Comparison of ENCODE assay signal across 13 mouse cellular contexts in the genomic region with DNA sequence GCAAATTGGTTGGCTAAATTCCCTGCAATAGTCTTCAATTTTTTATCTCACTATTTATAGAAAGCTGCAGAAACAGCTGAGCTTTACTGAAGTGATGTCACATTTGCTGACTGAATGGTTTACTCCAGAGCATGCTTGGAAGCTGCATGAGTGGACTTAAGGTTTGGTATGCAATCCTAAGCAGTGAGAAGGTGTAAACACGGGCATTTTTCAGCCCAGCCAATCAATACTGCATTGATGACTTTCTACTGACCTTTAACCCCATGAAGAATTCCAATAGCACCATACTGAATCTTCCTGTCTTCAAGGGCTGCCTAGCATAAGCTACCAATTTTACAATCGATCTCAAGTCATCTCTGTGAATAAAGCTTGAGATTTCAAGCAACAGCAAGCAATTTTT.
DNase-seq lines count a peak whose midpoint lies in the region; ATAC-seq and TF ChIP-seq lines count a peak whose summit lies in the region.
"Had no signal": no experiment of that assay in that cellular context is flagged by ENCODE, and none has a peak within 500 bp of the region (broad histone marks: within the 10 kb centered on the region; RNA-seq: fewer than 3 reads in every experiment).

No protein-coding gene starts in this region.

- TF ChIP-seq CTCF in layer of hippocampus, adult 2 months (conservative IDR thresholded peaks at IDR 0.05) = no peak
- TF ChIP-seq CTCF in hindbrain, postnatal 0 days (IDR thresholded peaks at IDR 0.05; ENCODE audit: low read depth) = no peak
- no peak for TF ChIP-seq CTCF in heart, adult 2 months (IDR thresholded peaks at IDR 0.05)

- no peak for TF ChIP-seq EP300 in heart, adult 2 months (IDR thresholded peaks at IDR 0.05; ENCODE audit: insufficient read depth, low read depth, low read length)

- peak overlapping the region; percentile 85 for H3K27ac ChIP-seq in layer of hippocampus, adult 2 months
- H3K27ac ChIP-seq in forebrain, embryonic 13.5 days = peak overlapping the region; percentile 51
- H3K27ac ChIP-seq in hindbrain, postnatal 0 days = peak overlapping the region; percentile 79
- peak overlapping the region; percentile 90 for H3K27ac ChIP-seq in neural tube, embryonic 15.5 days (replicated peaks)
- no peak overlapping the region for H3K27ac ChIP-seq in heart, adult 2 months

- H3K27me3 ChIP-seq in forebrain, embryonic 13.5 days = peaks cover 21% of the 10 kb centered on the region
- H3K27me3 ChIP-seq in hindbrain, postnatal 0 days (ENCODE audit: insufficient read depth, low read length) = no peaks in the 10 kb centered on the region
- H3K27me3 ChIP-seq in neural tube, embryonic 15.5 days (replicated peaks) = no peaks in the 10 kb centered on the region
- no peaks in the 10 kb centered on the region for H3K27me3 ChIP-seq in heart, adult 2 months (ENCODE audit: control insufficient read depth, insufficient read depth, low read length)

- TF ChIP-seq POLR2A in heart, adult 2 months (IDR thresholded peaks at IDR 0.05; ENCODE audit: insufficient read depth, low read depth, low read length) = no peak

- H3K79me2 ChIP-seq in heart, adult 2 months (replicated peaks; ENCODE audit: control insufficient read depth, insufficient read depth, low read length) = no peaks in the 10 kb centered on the region

- no peak overlapping the region for H3K9ac ChIP-seq in forebrain, embryonic 13.5 days
- H3K9ac ChIP-seq in hindbrain, postnatal 0 days (replicated peaks; ENCODE audit: low read length) = no peak overlapping the region
- H3K9ac ChIP-seq in neural tube, embryonic 15.5 days (replicated peaks) = no peak overlapping the region
- no peak overlapping the region for H3K9ac ChIP-seq in heart, adult 2 months (ENCODE audit: low read depth, low read length)

- 21% methylated on average over 2 of the region's 2 CpGs for WGBS in forebrain, embryonic 13.5 days
- 22% methylated on average over 2 of the region's 2 CpGs for WGBS in hindbrain, postnatal 0 days
- WGBS in neural tube, embryonic 15.5 days = 16% methylated on average over 2 of the region's 2 CpGs
- 46% methylated on average over 2 of the region's 2 CpGs for WGBS in heart, adult 2 months

- intact Hi-C loops in heart, adult 2 months (cut with DNase I) = loop anchor here (10.0 kb wide), 1 partner anchor 165 kb away; no protein-coding TSS in a partner anchor

- H3K4me2 ChIP-seq in forebrain, embryonic 13.5 days = peak overlapping the region; percentile 19; the same call in 1 of the 2 replicates
- H3K4me2 ChIP-seq in hindbrain, postnatal 0 days (ENCODE audit: low read depth, low read length) = peak overlapping the region; percentile 31; the same call in 1 of the 2 replicates
- peak overlapping the region; percentile 41 for H3K4me2 ChIP-seq in neural tube, embryonic 15.5 days

- H3K9me3 ChIP-seq in forebrain, embryonic 13.5 days (replicated peaks) = no peaks in the 10 kb centered on the region
- no peaks in the 10 kb centered on the region for H3K9me3 ChIP-seq in hindbrain, postnatal 0 days (ENCODE audit: low read length)
- H3K9me3 ChIP-seq in neural tube, embryonic 15.5 days (replicated peaks) = no peaks in the 10 kb centered on the region

- H3K4me3 ChIP-seq in layer of hippocampus, adult 2 months = no peak overlapping the region; the same call in 1 of the 2 replicates
- H3K4me3 ChIP-seq in forebrain, embryonic 13.5 days = no peak overlapping the region
- no peak overlapping the region for H3K4me3 ChIP-seq in hindbrain, postnatal 0 days (ENCODE audit: low read length)
- H3K4me3 ChIP-seq in neural tube, embryonic 15.5 days (replicated peaks) = no peak overlapping the region
- H3K4me3 ChIP-seq in heart, adult 2 months = no peak overlapping the region

- H3K4me1 ChIP-seq in forebrain, embryonic 13.5 days = peaks cover 13% of the 10 kb centered on the region; the same call in 1 of the 2 replicates
- no peaks in the 10 kb centered on the region for H3K4me1 ChIP-seq in hindbrain, postnatal 0 days (ENCODE audit: insufficient read depth, low read length)
- peaks cover 8% of the 10 kb centered on the region for H3K4me1 ChIP-seq in neural tube, embryonic 15.5 days
- H3K4me1 ChIP-seq in heart, adult 2 months (ENCODE audit: control insufficient read depth, insufficient read depth, low read length) = no peaks in the 10 kb centered on the region

- DNase-seq in layer of hippocampus, adult 2 months (ENCODE audit: low spot score in 2 of 2) = no peak
- no peak for DNase-seq in layer of hippocampus, adult 9-10 months (ENCODE audit: low spot score)
- DNase-seq in hindbrain, postnatal 0 days (ENCODE audit: low spot score) = peak; percentile 36
- DNase-seq in heart, adult 2 months = no peak
- DNase-seq in urinary bladder, adult 18-20 months (ENCODE audit: low spot score in 2 of 2) = no peak
- DNase-seq in layer of hippocampus, postnatal 25 days (ENCODE audit: extremely low spot score in 1 of 2, low spot score in 1 of 2) = no peak
- DNase-seq: cerebellum, adult 11-12 months; heart, adult 18-20 months; heart, postnatal 36 days; kidney, adult 18-20 months; thymus, postnatal 14 days had no signal

- H3K36me3 ChIP-seq in forebrain, embryonic 13.5 days (ENCODE audit: poor library complexity, severe bottlenecking) = no peaks in the 10 kb centered on the region
- no peaks in the 10 kb centered on the region for H3K36me3 ChIP-seq in hindbrain, postnatal 0 days (ENCODE audit: insufficient read depth, low read length)
- H3K36me3 ChIP-seq in neural tube, embryonic 15.5 days = no peaks in the 10 kb centered on the region
- H3K36me3 ChIP-seq in heart, adult 2 months (ENCODE audit: control insufficient read depth, insufficient read depth, low read length) = no peaks in the 10 kb centered on the region

- peak; percentile 31 for ATAC-seq in forebrain, embryonic 13.5 days
- ATAC-seq in hindbrain, postnatal 0 days = peak; percentile 62
- peak; percentile 80 for ATAC-seq in neural tube, embryonic 15.5 days (ENCODE audit: low FRiP score)
